Mouse (Mus musculus) CD8-positive naive resting alpha-beta T cell, adult 2 months (primary cell): ENCODE measurements around the gene Zfyve27.
A peak's percentile ranks its signal among the peaks of the same experiment; 100 is the strongest.

Experiments used
- DNase-seq, 2 experiments: peaks; one replicate each; pipeline ENCODE4 v3.0.0; 2022; ENCODE audit warnings: low read depth in 2 of 2, low spot score in 2 of 2

Gene Zfyve27

DNA sequence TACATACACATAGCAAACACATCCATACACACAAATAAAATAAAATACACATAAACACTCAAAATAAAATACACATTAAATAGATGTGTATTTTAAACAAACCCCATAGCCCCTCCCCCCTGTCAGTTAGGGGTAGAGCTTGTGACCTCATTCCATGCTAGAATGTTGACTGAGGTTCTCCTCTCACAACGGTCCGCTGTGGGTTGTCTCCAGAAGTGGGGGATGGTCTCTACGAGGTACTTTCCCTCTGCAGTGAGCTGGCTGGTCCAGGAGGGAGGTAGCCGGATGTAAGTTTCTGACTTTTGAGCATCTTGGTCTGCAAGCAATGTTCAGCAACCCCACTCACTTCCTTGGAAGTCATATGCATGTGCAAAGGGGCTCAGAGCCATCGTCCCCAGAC lies at the start of gene Zfyve27:
Zfyve27 (plus strand) TSS at position 188 of the 400 bp plus-strand sequence.
- no peak for DNase-seq

DNA sequence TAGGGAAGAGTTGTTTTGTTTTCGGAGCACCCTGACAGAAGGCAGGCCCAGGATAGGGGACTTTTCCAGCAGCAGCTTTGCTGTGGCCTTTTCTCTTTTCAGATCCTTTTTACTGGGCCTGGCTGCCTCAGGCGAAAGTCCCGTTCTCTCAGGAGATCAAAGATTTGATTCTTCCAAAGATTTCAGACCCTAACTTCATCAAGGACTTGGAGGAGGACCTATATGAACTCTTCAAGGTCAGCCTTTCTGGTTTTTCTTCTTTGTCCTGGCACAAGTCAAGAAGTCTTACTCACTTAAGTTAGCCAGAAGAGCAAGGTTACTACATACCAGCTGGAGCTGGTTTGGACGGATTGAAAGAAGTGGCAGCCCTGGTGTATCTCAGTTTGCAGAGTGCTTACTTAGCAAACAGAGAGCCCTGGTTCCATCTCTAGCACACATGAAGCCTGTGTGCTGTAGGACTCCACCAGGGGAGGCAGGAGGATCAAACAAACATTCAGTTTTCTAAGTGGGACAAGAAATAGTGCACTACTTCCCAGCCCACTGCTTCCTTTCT lies 47.9 kb upstream of the Zfyve27 start:
- no peak for DNase-seq

DNA sequence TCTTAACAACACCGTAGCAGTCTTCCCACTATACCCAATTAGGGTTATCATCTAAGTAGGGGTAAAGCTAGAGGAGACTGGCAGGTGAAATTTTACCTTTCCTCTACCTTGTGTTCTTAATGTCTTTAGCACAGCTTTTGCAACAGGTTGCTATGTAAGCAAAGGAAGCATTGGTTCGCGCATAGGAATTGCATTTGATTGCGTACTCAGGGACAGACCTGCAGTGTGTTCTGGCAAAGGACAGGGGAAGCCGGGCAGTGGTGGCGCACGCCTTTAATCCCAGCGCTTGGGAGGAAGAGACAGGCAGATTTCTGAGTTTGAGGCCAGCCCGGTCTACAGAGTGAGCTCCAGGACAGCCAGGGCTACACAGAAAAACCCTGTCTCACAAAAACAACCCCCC lies 45.6 kb upstream of the Zfyve27 start:
- no peak for DNase-seq

DNA sequence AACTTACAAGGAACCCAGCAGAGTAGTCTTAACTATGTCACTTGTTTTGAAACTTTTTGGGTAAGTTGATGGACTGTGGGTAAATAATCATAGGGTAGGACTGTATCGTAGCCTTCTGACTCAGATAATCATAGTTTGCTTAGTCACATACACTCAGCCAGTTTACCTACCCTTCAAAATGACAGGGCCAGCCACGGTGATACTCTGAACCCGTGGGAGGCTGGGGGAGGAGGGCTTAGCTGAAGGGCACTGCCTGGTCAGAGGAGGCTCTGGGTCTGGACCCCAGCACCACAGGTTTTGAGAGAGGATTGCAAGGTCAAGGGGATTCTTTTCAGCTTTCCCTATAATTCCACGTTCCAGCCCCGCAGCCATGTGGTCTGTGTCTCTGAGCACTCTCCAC lies 45.2 kb upstream of the Zfyve27 start:
- no peak for DNase-seq

DNA sequence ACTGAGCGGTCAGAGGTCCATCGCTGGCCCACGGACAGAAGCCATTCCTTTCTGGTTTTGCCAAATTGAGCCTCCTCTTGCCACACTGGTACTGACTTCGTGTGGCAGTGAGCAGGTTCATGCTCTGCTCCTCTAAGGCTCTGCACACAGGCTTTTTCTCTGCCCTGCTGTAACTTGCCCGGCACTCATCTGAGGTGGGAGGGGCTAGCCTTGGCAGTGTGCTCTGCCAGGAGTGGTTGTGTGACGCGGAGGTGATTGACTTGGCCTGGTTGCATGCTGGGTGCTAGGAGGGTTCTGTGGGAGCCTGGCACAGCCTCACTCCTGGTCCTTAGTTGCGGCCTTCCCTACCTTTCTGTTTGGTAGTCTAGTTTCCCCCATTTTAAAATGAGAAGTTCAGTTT lies 43.3 kb upstream of the Zfyve27 start:
- no peak for DNase-seq

DNA sequence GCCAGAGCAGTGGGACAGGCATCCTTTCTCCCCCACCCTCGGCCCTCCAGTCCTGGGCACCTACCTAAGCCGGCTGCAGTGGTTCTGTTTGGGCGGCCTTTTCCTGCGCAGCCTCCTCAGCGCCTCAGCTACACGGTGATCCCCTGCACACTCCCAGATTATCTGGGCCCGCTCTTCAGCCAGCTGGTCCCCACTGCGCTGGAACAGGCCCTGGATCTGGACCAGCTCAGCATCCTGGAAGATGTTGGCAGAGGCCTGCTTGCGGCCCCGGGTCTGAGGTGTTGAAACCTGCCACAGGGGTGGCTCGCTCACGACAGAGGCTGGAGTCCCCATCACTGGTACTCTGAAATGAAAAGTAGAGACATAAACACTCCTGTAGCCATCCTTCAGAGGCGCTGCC lies 39.1 kb upstream of the Zfyve27 start:
- no peak for DNase-seq

DNA sequence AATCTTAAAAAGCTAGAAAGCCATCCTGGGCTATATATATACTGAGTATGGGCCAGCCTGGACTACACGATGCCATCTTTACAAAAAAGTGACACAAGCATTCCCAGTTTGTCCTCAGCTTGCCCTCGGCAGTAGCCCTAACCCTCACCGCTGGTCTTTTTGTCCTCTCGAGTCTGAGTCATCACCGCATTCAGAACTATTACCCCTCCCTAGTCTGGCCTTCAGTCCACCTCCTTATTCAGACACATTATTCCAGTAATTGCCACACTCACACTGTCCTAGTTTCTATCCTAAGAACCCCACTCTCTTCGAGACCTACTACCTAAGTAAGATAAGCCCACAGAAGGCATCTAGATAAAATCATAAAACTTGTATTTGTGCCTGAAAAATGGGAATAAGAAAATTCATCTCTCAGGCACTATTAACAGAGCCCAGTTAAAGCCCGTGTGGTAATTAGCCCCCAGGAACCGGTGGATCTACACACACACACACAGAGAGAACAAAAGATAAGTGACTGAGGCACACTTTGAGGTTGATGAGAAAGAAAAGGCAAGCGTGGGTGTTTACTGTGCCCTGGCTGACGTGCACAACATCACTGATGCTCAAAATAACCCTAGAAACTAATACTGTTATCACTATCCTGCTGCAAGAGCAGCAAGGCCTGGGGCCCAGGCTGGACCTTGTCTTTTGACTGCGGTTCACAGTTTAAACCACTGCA lies 38.1 kb upstream of the Zfyve27 start:
- DNase-seq: no peak

DNA sequence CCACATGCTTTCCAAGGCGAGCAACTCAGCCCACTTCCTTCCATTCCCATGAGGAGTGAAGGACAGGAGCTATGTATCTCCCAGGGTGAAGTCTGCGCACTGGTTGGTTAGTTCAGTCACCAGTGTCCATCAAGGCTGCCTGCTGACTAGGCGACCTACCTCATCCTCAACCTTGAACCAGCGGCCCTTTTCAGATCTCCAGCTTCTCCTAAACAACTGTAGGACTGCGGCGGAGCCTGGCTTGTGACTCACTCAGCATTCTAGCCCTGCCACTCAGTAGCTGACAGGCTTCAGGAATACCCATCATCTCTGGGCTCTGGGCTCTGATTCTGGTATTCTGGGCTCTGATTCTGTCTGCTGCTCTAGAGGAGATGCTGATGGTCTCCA lies 37.5 kb upstream of the Zfyve27 start:
- no peak for DNase-seq

DNA sequence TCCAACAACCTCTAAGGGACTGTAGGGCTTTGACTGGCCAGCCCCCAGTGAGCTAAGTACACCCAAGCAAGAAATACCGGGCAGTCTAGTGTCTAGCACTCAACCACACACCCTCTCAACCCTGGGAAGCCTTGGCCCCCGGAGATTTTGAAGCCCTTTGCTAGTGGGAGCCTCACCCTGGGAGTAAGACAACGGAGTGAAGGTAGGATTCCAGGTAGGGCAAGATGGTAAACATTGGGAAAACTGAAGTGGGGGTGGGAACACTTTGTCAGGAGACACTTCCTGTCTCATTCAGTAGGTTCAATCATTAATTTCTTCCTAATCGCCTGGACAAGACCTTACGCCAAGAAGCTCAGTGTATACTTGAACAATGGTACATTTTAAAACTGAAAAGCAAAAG lies 36.7 kb upstream of the Zfyve27 start:
- no peak for DNase-seq

DNA sequence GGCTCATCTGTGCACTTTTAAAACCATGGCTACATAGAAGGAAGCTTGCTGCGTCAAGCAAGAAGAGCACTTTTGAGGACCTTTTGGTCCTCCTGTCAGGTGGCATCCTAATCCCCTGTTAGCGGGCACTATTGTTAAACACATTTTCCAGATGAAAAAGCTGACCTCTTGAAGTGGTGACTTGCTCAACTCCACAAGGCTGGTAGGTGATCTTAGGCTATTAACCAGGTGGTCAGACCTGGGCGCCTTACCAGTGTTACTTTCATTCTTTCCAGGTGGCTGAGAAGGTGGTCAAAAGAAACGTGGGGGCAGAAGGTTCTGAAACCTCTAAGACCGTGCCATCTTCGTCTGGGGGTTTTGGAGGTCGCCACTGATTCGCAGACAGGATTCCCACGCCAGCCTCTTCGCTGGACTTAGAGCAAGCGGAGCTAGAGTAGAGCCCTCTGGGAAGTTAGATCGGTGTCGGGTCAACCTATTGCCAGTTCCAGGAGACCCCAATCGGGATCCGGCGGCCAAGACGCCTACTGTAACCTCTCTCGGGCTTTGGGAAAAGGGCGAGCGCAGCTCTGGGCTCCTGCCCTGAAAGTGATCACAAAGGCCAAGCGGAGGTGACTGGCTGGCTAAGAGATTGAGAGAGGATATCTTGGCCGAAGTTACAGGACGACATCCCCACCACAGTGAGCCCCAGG lies 35.6 kb upstream of the Zfyve27 start:
- peak in 1 of 2 experiments; percentile 20 for DNase-seq

DNA sequence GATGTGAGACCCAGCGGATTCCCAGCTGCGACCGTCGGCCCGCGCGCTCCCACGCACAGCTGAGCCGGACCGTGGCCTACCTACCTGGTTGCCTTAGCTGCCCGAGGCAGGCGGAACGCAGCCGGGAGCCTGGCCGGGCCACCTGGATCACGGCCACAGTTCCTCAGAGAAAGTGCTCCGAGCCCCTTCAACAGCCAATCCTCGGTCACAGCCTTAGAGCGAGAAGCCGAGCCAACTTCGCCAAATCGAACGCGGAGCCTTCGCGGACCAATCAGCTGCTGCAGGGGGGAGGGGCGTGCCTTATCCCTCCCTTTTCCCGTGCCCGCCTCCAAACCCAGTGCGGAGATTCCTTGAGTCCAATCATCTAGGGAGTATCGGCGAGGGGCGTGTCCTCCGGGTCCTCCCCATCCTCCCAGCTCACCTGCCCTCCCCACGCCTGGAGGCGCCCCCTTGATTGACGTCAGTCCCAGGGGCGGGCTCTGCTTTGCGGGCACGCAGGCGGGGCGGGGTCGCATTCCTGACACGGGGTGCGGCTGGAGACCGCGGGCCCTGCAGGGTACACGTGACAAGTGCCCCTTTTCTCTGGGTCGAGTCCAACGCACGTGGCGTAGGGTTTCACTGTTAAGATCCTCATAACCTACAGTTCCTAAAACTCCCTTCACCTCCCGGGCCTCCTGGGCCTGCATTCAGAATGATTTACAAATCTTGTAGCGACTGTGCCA lies 34.8 kb upstream of the Zfyve27 start, which contains the start of gene Avpi1:
Avpi1 (minus strand) TSS at position 273 of the 722 bp plus-strand sequence.
- peak; percentile 95 to 97 for DNase-seq

DNA sequence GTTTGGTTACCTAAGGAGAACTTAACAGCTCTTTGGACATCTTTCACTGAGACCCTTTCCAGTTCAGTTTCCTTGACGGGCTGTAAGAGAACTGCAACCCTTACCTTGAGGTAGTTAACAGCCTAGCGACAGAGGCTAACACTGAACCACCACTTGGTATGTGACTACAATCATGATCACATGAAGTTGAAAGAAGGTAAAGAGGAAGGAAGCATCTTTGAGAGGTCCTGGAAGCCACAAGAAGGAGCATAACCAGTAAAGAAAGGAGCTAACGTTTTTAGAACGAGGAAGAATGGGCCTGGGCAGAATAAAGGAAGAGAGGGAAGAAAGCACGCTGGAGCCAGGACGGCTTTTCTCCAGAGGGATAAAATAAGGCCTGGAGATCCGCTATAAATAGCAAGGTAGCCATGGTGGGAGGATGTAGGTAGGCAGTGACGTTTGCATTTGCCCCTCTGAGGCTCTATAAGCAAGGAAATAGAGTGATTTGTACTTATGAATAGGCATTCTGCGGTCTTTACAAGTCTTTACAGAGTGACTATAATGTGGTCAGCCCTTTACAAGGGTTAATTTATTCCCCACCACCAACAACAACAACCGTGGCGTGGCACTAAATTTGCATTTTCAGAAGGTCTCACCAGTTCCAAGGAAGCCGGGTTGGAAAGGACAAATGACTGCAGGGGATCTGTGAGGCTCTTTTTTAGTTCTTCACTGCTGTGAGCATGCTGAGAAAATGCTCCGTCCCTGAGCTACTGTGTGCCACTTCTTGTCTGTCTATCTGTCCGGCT lies 34.0 kb upstream of the Zfyve27 start:
- DNase-seq: no peak

DNA sequence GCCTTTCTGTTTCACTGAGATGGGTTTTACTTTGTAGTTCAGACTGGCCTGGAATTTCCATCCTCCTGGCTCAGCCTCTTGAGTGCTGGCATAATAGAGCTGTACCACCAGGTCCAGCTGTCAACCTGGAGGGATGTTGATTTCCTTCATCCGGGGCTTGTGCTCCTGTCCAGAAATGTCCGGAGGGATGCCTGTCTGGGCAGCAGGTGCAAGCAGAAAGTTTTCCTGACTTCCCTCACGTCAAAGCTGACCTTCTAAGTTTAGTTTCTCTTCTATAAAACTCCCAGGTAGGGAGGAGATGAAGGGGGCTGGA lies 33.5 kb upstream of the Zfyve27 start:
- no peak for DNase-seq

DNA sequence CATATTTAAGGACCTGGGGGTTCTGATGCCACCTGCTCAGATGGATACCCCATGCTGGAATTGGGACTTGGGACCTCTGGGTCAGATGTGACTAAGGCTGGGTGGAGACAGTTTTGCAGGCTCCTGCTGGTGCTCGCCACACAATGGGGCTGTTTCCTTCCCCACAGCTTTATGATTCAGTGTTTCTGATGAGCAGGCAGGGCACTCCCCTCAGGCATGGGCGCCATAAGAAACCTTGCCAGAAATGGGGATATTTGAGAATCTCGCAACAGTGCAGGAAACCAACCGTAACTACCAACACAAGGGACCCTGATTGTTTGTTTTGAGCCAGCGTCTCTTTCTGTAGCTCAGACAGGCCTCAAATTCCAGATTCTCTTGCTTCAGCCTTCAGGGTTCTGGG lies 32.6 kb upstream of the Zfyve27 start:
- no peak for DNase-seq

DNA sequence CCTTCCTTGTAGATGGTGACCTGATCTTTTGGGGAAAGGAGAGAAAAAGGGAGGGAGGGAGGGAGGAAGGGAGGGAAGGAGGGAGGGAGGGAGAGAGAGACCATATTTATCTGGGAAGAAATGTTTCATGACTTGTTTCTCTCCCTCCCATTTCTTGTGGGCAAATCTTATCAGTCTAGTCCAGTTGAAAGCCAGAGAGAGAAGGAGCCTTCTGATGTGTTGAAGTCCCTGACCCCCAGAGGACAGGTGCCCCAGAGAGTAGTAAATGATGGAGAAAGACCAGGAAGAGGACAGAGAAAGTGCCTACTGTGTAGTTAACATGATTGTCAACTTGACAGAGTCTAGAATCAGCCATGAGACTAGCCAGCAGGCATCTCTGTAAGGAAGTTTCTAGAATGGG lies 28.7 kb upstream of the Zfyve27 start:
- no peak for DNase-seq

DNA sequence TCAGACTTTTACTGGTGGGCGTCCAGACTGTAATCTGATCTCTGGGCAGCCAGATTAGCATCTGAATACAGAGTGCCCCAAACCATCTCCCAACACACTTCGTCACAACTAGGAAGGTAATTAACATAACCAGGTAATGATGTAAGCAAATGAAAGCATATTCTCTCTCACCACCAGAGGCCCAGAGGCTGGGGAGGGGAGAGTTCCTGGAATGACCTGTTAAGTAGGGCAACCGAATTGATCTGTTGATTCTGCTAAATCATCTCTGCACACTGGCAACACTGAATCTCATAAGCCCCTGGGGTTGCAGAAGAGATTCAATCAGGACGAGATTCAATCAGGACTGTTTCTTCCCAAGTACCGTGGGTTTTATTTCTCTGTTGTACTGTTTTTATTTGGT lies 27.6 kb upstream of the Zfyve27 start:
- DNase-seq: no peak

DNA sequence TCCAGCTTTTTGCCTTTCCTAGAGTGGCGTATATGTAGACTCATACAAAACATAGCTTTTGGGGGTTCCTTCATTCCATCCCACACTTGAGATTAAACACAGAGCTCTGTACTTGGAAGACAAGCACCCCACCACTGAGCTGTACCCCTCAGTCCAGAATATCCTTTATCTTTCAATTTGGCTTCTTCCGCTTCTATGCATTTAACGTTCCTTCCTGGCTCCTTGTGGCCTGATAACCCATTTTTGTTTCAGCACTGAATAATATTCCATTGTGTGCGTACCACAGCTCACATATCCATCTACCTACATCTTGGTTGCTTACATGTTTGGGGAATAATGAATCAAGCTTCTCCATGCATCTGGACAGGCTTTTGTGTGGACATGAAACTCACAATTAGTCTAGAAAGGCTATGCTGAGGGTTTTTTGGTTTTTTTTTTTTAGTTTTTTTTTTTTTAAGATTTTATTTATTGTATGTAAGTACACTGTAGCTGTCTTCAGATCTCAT lies 26.5 kb upstream of the Zfyve27 start:
- DNase-seq: no peak

DNA sequence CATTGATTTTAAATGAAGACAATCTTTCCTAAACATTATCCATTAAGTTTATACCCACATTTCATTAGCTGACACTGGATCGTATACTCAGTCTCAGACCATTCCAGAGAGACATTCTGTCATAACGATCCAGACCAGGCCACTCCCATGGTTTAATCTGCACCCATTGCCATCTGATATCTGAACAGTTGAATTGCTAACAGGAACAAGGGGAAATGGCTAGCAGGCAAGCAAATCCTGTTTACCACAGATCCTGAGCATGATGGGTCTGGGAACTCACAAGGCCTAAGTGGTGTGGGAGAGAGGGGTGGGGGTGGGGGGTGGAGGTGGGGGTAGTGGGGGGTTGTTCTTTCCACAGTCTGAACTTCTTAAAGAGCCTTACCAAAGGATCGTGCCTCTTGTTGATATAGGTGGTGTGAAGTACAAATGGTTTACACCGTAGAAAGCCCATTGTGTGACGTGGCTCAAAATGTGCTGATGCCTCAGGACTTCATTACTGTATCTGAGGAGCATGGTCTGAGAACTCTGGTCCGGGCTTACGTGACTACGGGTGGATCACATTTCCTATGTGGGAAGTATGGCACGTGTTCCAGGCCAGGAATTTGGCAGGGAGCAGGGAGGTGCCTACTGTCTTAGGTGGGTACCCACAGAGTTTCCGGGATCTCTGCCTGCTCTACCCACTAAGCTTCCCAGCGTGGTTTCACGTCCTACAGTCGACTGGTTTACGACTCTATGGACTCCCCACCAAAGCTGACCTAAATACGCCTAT lies 25.1 kb upstream of the Zfyve27 start:
- DNase-seq: no peak

DNA sequence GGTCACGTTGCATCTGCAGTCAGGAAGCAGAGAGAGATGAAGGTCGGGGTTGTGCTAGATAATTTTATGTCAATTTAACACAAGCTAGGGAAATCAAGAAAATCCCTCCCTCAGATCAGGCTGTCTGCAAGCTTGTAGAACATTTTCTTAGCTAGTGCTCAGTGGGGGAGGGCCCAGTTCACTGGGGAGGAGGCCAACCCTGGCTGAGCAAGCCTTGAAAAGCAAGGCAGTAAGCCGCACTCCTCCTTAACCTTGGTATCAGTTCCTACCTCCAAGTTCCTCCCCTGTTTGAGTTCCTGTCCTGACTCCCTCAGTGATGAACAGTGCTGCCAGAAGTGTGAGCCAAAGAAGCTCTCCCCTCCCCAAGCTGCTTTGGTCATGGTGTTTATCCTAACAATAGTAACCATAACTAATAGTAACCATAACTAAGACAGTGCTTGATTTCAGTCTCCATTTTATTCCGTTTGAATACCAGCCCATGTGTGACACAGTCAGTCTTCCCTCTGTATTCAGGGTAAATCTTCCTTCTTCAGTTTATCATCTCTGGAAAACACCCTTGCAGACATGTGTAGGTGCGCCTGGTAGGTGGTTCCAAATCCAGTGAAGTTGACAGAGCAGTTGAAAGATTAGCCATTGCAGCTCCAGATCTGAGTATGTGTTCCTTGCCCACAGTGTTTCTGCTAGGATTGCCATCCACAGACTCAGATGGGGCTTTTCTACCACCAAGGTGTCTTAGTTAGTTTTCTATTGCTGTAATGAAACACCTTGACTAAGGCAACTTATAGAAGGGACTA lies 23.8 kb upstream of the Zfyve27 start:
- DNase-seq: no peak

DNA sequence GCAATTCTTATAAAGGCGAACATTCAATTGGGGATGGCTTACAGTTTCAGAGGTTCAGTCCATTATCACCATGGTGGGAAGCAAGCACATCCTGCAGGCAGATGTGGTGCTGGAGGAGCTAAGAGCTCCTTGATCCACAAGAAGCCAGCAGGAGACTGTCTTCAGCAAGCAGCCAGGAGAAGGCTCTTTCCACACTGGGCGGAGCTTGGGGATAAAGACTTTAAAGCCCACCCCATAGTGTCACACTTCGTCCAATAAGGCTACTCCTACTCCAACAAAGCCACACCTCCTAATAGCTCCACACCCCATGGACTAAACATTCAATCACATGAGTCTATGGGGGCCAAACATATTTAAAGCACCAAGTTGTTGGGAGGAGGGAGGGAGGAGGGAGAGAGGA lies 21.8 kb upstream of the Zfyve27 start:
- DNase-seq: no peak
